Mouse (Mus musculus) embryonic facial prominence, embryonic 15.5 days (tissue): Measurements from ENCODE around the gene Map6d1. TPM values are rescaled to one million over a fixed set of nuclear protein-coding genes. Genes with fewer than 3 reads are reported as not detected.

Experiments used
- ATAC-seq: fragments of 200-750 bp; cut with Nextera tagmentation; 2 replicates; pipeline ENCODE4 v1.8.0; 2017; ENCODE audit warnings: low read depth, moderate TSS enrichment; ENCODE audit not compliant: insufficient number of reproducible peaks, low FRiP score, low TSS enrichment
- H3K27ac ChIP-seq: fragments of 300-500 bp; sonication (generic); replicated peaks from 2 replicates; pipeline ENCODE4 v1.5.1; 2015; ENCODE audit warnings: mild to moderate bottlenecking, inconsistent platforms
- H3K27me3 ChIP-seq: fragments of 300-500 bp; sonication (generic); 2 replicates; pipeline ENCODE4 v1.6.1; 2015; ENCODE audit warnings: inconsistent platforms
- H3K36me3 ChIP-seq: fragments of 300-500 bp; sonication (generic); 2 replicates; pipeline ENCODE4 v1.6.1; 2015; ENCODE audit warnings: mild to moderate bottlenecking, inconsistent platforms
- H3K4me1 ChIP-seq: fragments of 300-500 bp; sonication (generic); 2 replicates; pipeline ENCODE4 v1.6.1; 2015; ENCODE audit warnings: inconsistent platforms
- H3K4me2 ChIP-seq: fragments of 300-500 bp; sonication (generic); replicated peaks from 2 replicates; pipeline ENCODE4 v1.6.1; 2015; ENCODE audit warnings: mild to moderate bottlenecking, inconsistent platforms
- H3K4me3 ChIP-seq: fragments of 300-500 bp; sonication (generic); replicated peaks from 2 replicates; pipeline ENCODE4 v1.5.1; 2015; ENCODE audit warnings: mild to moderate bottlenecking, inconsistent platforms
- H3K9ac ChIP-seq: fragments of 300-500 bp; sonication (generic); 2 replicates; pipeline ENCODE4 v1.6.1; 2015; ENCODE audit warnings: inconsistent platforms
- H3K9me3 ChIP-seq: fragments of 300-500 bp; sonication (generic); replicated peaks from 2 replicates; pipeline ENCODE4 v1.6.1; 2016; ENCODE audit warnings: inconsistent platforms
- WGBS: fragments of 180-500 bp; shearing (Covaris S2); methylation state at CpG from one replicate; pipeline ENCODE4 v1.1.7; 2015; 5-methylcytosine and 5-hydroxymethylcytosine counted together
- polyA plus RNA-seq: library from polyadenylated mRNA; unstranded; fragments of >200 nt; fragmentation: Nextera tagmentation; extraction: Ambion mirVana; gene quantifications from 2 replicates; pipeline ENCODE4 v1.2.1, GENCODE M21; 2015

Map6d1 gene
- polyA plus RNA-seq, 1 experiment from 2014 or later: 1.1 TPM

- Histone ChIP-seq H3K4me1 (no peaks in the 10 kb centered on the region), H3K27me3 (no peaks in the 10 kb centered on the region; the same call in 1 of the 2 replicates), H3K4me2 (no peak overlapping the region), H3K9ac (no peak overlapping the region), H3K27ac (no peak overlapping the region), H3K4me3 (no peak overlapping the region), H3K9me3 (no peaks in the 10 kb centered on the region), H3K36me3 (peaks cover 30% of the 10 kb centered on the region)
- ATAC-seq: no peak
- WGBS: 52% methylated on average over 4 of the region's 4 CpGs
These were observed 6.8 kb downstream of the Map6d1 start for GRCm38 (mm10) chr16:20234406-20234805.

GRCm38 (mm10) chr16:20228167-20228566, 13.0 kb downstream of the Map6d1 start:
- H3K27ac ChIP-seq: no peak overlapping the region
- H3K4me1 ChIP-seq: no peaks in the 10 kb centered on the region
- no peak overlapping the region for H3K4me2 ChIP-seq
- ATAC-seq: no peak
- H3K4me3 ChIP-seq: no peak overlapping the region
- H3K36me3 ChIP-seq: peaks cover 72% of the 10 kb centered on the region
- WGBS: 88% methylated on average over 5 of the region's 5 CpGs
- H3K27me3 ChIP-seq: no peaks in the 10 kb centered on the region
- no peak overlapping the region for H3K9ac ChIP-seq
- H3K9me3 ChIP-seq: no peaks in the 10 kb centered on the region

- H3K4me3 ChIP-seq: no peak overlapping the region
- H3K9ac ChIP-seq: no peak overlapping the region
- ATAC-seq: no peak
- H3K9me3 ChIP-seq: no peaks in the 10 kb centered on the region
- no peaks in the 10 kb centered on the region for H3K4me1 ChIP-seq
- H3K4me2 ChIP-seq: no peak overlapping the region
- H3K27me3 ChIP-seq: no peaks in the 10 kb centered on the region
- peaks cover 78% of the 10 kb centered on the region for H3K36me3 ChIP-seq
- 80% methylated on average over 6 of the region's 6 CpGs for WGBS
- H3K27ac ChIP-seq: no peak overlapping the region
These were observed 13.7 kb downstream of the Map6d1 start for GRCm38 (mm10) chr16:20227504-20227903.

- H3K4me3 ChIP-seq: no peak overlapping the region
- peaks cover 84% of the 10 kb centered on the region for H3K36me3 ChIP-seq
- 87% methylated on average over 4 of the region's 4 CpGs for WGBS
- H3K27me3 ChIP-seq: no peaks in the 10 kb centered on the region
- no peaks in the 10 kb centered on the region for H3K9me3 ChIP-seq
- ATAC-seq: no peak
- no peak overlapping the region for H3K9ac ChIP-seq
- H3K27ac ChIP-seq: no peak overlapping the region
- H3K4me2 ChIP-seq: no peak overlapping the region
- H3K4me1 ChIP-seq: no peaks in the 10 kb centered on the region
These were observed 14.5 kb downstream of the Map6d1 start for GRCm38 (mm10) chr16:20226676-20227075.

- no peak overlapping the region for H3K4me3 ChIP-seq
- H3K27me3 ChIP-seq: no peaks in the 10 kb centered on the region
- H3K4me1 ChIP-seq: no peaks in the 10 kb centered on the region
- H3K36me3 ChIP-seq: peaks cover 85% of the 10 kb centered on the region
- H3K9me3 ChIP-seq: no peaks in the 10 kb centered on the region
- H3K27ac ChIP-seq: no peak overlapping the region
- 95% methylated on average over 6 of the region's 6 CpGs for WGBS
- H3K4me2 ChIP-seq: no peak overlapping the region
- no peak for ATAC-seq
- no peak overlapping the region for H3K9ac ChIP-seq
These were observed 18.4 kb downstream of the Map6d1 start for GRCm38 (mm10) chr16:20222726-20223125.

- Histone ChIP-seq H3K4me3 (no peak overlapping the region), H3K36me3 (peaks cover 79% of the 10 kb centered on the region), H3K4me2 (no peak overlapping the region), H3K9me3 (no peaks in the 10 kb centered on the region), H3K9ac (no peak overlapping the region), H3K27me3 (no peaks in the 10 kb centered on the region), H3K4me1 (no peaks in the 10 kb centered on the region), H3K27ac (no peak overlapping the region)
- WGBS: 90% methylated on average over 3 of the region's 3 CpGs
- 0 out of 2 replicates have a peak, but pooled peaks have one; percentile 34 for ATAC-seq
These were observed 27.4 kb downstream of the Map6d1 start for GRCm38 (mm10) chr16:20213591-20214226.

GRCm38 (mm10) chr16:20199501-20200201, 41.5 kb downstream of the Map6d1 start:
- ATAC-seq: no peak
- Histone ChIP-seq H3K27ac (no peak overlapping the region), H3K9me3 (0 out of 2 replicates have a peak, but pooled peaks cover 4% of the 10 kb centered on the region), H3K4me1 (no peaks in the 10 kb centered on the region), H3K27me3 (no peaks in the 10 kb centered on the region), H3K4me2 (no peak overlapping the region), H3K4me3 (no peak overlapping the region), H3K9ac (no peak overlapping the region), H3K36me3 (peaks cover 70% of the 10 kb centered on the region)
- 72% methylated on average over 5 of the region's 5 CpGs for WGBS

GRCm38 (mm10) chr16:20196962-20197361, 44.2 kb downstream of the Map6d1 start:
- H3K36me3 ChIP-seq: peaks cover 74% of the 10 kb centered on the region
- ATAC-seq: no peak
- H3K9me3 ChIP-seq: 0 out of 2 replicates have a peak, but pooled peaks cover 4% of the 10 kb centered on the region
- 93% methylated on average over 5 of the region's 5 CpGs for WGBS
- H3K27me3 ChIP-seq: no peaks in the 10 kb centered on the region
- H3K9ac ChIP-seq: no peak overlapping the region
- H3K4me2 ChIP-seq: no peak overlapping the region
- H3K27ac ChIP-seq: no peak overlapping the region
- no peaks in the 10 kb centered on the region for H3K4me1 ChIP-seq
- H3K4me3 ChIP-seq: no peak overlapping the region

- Histone ChIP-seq H3K27ac (no peak overlapping the region), H3K4me2 (no peak overlapping the region), H3K4me1 (no peaks in the 10 kb centered on the region), H3K27me3 (no peaks in the 10 kb centered on the region), H3K4me3 (no peak overlapping the region), H3K36me3 (peaks cover 66% of the 10 kb centered on the region), H3K9me3 (no peaks in the 10 kb centered on the region), H3K9ac (no peak overlapping the region)
- 95% methylated on average over 3 of the region's 3 CpGs for WGBS
- ATAC-seq: no peak
These were observed 45.6 kb downstream of the Map6d1 start for GRCm38 (mm10) chr16:20195546-20195945.

GRCm38 (mm10) chr16:20192043-20192442, 49.1 kb downstream of the Map6d1 start:
- no peak overlapping the region for H3K27ac ChIP-seq
- no peak overlapping the region for H3K4me3 ChIP-seq
- H3K27me3 ChIP-seq: no peaks in the 10 kb centered on the region
- H3K4me1 ChIP-seq: no peaks in the 10 kb centered on the region
- H3K36me3 ChIP-seq: peaks cover 73% of the 10 kb centered on the region
- no peak overlapping the region for H3K4me2 ChIP-seq
- H3K9me3 ChIP-seq: no peaks in the 10 kb centered on the region
- no peak for ATAC-seq
- H3K9ac ChIP-seq: no peak overlapping the region

GRCm38 (mm10) chr16:20191161-20191882, 49.8 kb downstream of the Map6d1 start:
- peaks cover 72% of the 10 kb centered on the region for H3K36me3 ChIP-seq
- no peak for ATAC-seq
- no peaks in the 10 kb centered on the region for H3K9me3 ChIP-seq
- H3K4me1 ChIP-seq: no peaks in the 10 kb centered on the region
- H3K4me2 ChIP-seq: no peak overlapping the region
- no peaks in the 10 kb centered on the region for H3K27me3 ChIP-seq
- no peak overlapping the region for H3K4me3 ChIP-seq
- H3K27ac ChIP-seq: no peak overlapping the region
- 82% methylated on average over 3 of the region's 3 CpGs for whole genome bisulfite sequencing
- no peak overlapping the region for H3K9ac ChIP-seq
